Mouse (Mus musculus) CH12.LX (cell line): ENCODE results near the gene Slitrk3. TPM values are rescaled to one million over a fixed set of nuclear protein-coding genes. Genes with fewer than 3 reads are reported as not detected.

Source experiments
- DNase-seq: peaks from one replicate; pipeline ENCODE4 v3.0.0-alpha.2; 2013; ENCODE audit errors: extremely low read depth
- H3K27ac ChIP-seq: 2 replicates; pipeline ENCODE4 v1.5.1; 2012; ENCODE audit warnings: low read depth, mild to moderate bottlenecking, control low read depth, moderate library complexity; ENCODE audit not compliant: insufficient read depth
- H3K27me3 ChIP-seq: replicated peaks from 2 replicates; pipeline ENCODE3; 2012; ENCODE audit warnings: inconsistent platforms
- H3K36me3 ChIP-seq, 2 experiments: replicated peaks in 1 of 2; 2 replicates each; pipeline versions ENCODE3 to v1.6.1; 2012; ENCODE audit warnings: inconsistent platforms in 1 of 2, low read length in 1 of 2, mild to moderate bottlenecking in 1 of 2, mixed read lengths in 1 of 2, moderate library complexity in 1 of 2; ENCODE audit not compliant: control insufficient read depth in 1 of 2, insufficient read depth in 1 of 2
- H3K4me1 ChIP-seq, 2 experiments: 2 replicates each; pipeline ENCODE4 v1.6.1; 2012; ENCODE audit warnings: inconsistent platforms in 1 of 2, moderate library complexity in 1 of 2; ENCODE audit not compliant: insufficient read depth in 2 of 2, control insufficient read depth in 1 of 2
- H3K4me2 ChIP-seq: 2 replicates; pipeline ENCODE4 v1.6.1; 2012; ENCODE audit warnings: low read depth, mild to moderate bottlenecking, control low read depth; ENCODE audit not compliant: poor library complexity, insufficient read depth, severe bottlenecking
- H3K4me3 ChIP-seq, 3 experiments: fragments of 150-350 bp in 1 of 3; sonication (generic) in 1 of 3; replicated peaks in 1 of 3; 2 replicates each; pipeline versions ENCODE3 to v1.5.1; 2011 to 2012; ENCODE audit warnings: low read depth in 2 of 3, low read length in 2 of 3, mild to moderate bottlenecking in 2 of 3, moderate library complexity in 2 of 3, control low read depth in 1 of 3, improper control_type of control experiment in 1 of 3, inconsistent platforms in 1 of 3, mixed read lengths in 1 of 3; ENCODE audit not compliant: poor library complexity in 1 of 3
- H3K79me2 ChIP-seq: replicated peaks from 2 replicates; pipeline ENCODE4 v1.6.1; 2012; ENCODE audit warnings: mild to moderate bottlenecking, moderate library complexity; ENCODE audit not compliant: control insufficient read depth, poor library complexity, insufficient read depth, severe bottlenecking; ENCODE audit errors: extremely low read depth
- H3K9ac ChIP-seq: 2 replicates; pipeline ENCODE4 v1.6.1; 2012; ENCODE audit warnings: low read depth, mild to moderate bottlenecking, control low read depth, moderate library complexity; ENCODE audit not compliant: insufficient read depth
- H3K9me3 ChIP-seq: replicated peaks from 2 replicates; pipeline ENCODE3; 2012; ENCODE audit warnings: low read length, inconsistent platforms, mixed read lengths
- CTCF ChIP-seq, 2 experiments: IDR thresholded peaks in 1 of 2; conservative IDR thresholded peaks in 1 of 2; 2 replicates each; pipeline ENCODE4 v1.5.1; 2011 to 2012; ENCODE audit warnings: low read depth in 2 of 2, low read length in 2 of 2, improper control_type of control experiment in 1 of 2, inconsistent platforms in 1 of 2, mild to moderate bottlenecking in 1 of 2, moderate library complexity in 1 of 2
- E2F4 ChIP-seq: IDR thresholded peaks from 2 replicates; pipeline ENCODE4 v1.6.1; 2011; ENCODE audit warnings: low read depth, low read length, improper control_type of control experiment; ENCODE audit not compliant: insufficient replicate concordance
- ELF1 ChIP-seq: IDR thresholded peaks from 2 replicates; pipeline ENCODE4 v1.6.1; 2014; ENCODE audit warnings: low read depth, mild to moderate bottlenecking, inconsistent platforms, low read length, improper control_type of control experiment
- GABPA ChIP-seq: IDR thresholded peaks from 2 replicates; pipeline ENCODE4 v1.6.1; 2012; ENCODE audit warnings: low read depth, low read length, improper control_type of control experiment, inconsistent platforms; ENCODE audit not compliant: insufficient replicate concordance
- JUND ChIP-seq: conservative IDR thresholded peaks from 2 replicates; pipeline ENCODE4 v1.6.1; 2011; ENCODE audit warnings: low read depth, low read length, improper control_type of control experiment
- MEF2A ChIP-seq: IDR thresholded peaks from 2 replicates; pipeline ENCODE4 v1.6.1; 2014; ENCODE audit warnings: low read depth, mild to moderate bottlenecking, inconsistent platforms, low read length, improper control_type of control experiment, borderline replicate concordance
- MXI1 ChIP-seq: IDR thresholded peaks from 2 replicates; pipeline ENCODE4 v1.6.1; 2011; ENCODE audit warnings: mild to moderate bottlenecking, low read depth, low read length, improper control_type of control experiment
- NRF1 ChIP-seq: IDR thresholded peaks from 2 replicates; pipeline ENCODE4 v1.6.1; 2014; ENCODE audit warnings: low read depth, mild to moderate bottlenecking, inconsistent platforms, low read length, improper control_type of control experiment, moderate library complexity
- PAX5 ChIP-seq: IDR thresholded peaks from 2 replicates; pipeline ENCODE4 v1.6.1; 2012; ENCODE audit warnings: low read length, inconsistent platforms, mixed read lengths
- POLR2A ChIP-seq: IDR thresholded peaks from 2 replicates; pipeline ENCODE4 v1.6.1; 2011; ENCODE audit warnings: low read depth, mild to moderate bottlenecking, improper control_type of control experiment, low read length
- POLR2AphosphoS2 ChIP-seq: IDR thresholded peaks from 2 replicates; pipeline ENCODE4 v1.6.1; 2011; ENCODE audit warnings: low read depth, low read length, improper control_type of control experiment
- RAD21 ChIP-seq: IDR thresholded peaks from 2 replicates; pipeline ENCODE4 v1.6.1; 2011; ENCODE audit warnings: low read depth, mild to moderate bottlenecking, low read length, improper control_type of control experiment, moderate library complexity
- UBTF ChIP-seq: IDR thresholded peaks from 2 replicates; pipeline ENCODE4 v1.6.1; 2012; ENCODE audit warnings: low read depth, mild to moderate bottlenecking, inconsistent platforms, low read length, improper control_type of control experiment, moderate library complexity
- USF1 ChIP-seq: IDR thresholded peaks from 2 replicates; pipeline ENCODE4 v1.6.1; 2014; ENCODE audit warnings: low read depth, mild to moderate bottlenecking, inconsistent platforms, low read length, improper control_type of control experiment
- ZNF384 ChIP-seq: IDR thresholded peaks from 2 replicates; pipeline ENCODE4 v1.6.1; 2012; ENCODE audit warnings: low read depth, low read length, improper control_type of control experiment, inconsistent platforms
- dilution Hi-C: fragments of 300-500 bp; cut with MboI; formaldehyde crosslinking; loops from 2 replicates; pipeline ENCODE4 v1.14.3; 2020; ENCODE audit warnings: low sequenced_read_pairs; ENCODE audit not compliant: extremely low pct_unique_long_range_greater_than_20kb, extremely low pct_ligation_motif_present
- in situ Hi-C: fragments of 300-500 bp; cut with MboI; formaldehyde crosslinking; loops from 3 replicates; pipeline ENCODE4 v1.14.3; 2019; ENCODE audit warnings: low sequenced_read_pairs, low pct_ligation_motif_present, low pct_unique_long_range_greater_than_20kb, mixed read lengths
- polyA plus RNA-seq: library from polyadenylated mRNA; unstranded; fragments of >175 nt; gene quantifications from 2 replicates; pipeline ENCODE4 v1.2.1, GENCODE M21; 2012; ENCODE audit warnings: low read depth; ENCODE audit not compliant: insufficient read length
- total RNA-seq, 2 experiments: library from RNA; depleted of rRNA; stranded (reverse); fragments of 300-350 nt in 1 of 2; fragments of >200 nt in 1 of 2; gene quantifications; 2 replicates each; pipeline ENCODE4 v1.2.3; 2012 to 2014

Gene Slitrk3
- total and polyA plus RNA-seq, 3 experiments, result not detected

- Histone ChIP-seq H3K4me1 (no peaks in the 10 kb centered on the region), H3K27me3 (no peaks in the 10 kb centered on the region), H3K27ac (no peak overlapping the region), H3K9ac (no peak overlapping the region), H3K4me2 (no peak overlapping the region), H3K9me3 (no peaks in the 10 kb centered on the region), H3K4me3 (no peak overlapping the region), H3K36me3 (no peaks in the 10 kb centered on the region), H3K79me2 (no peaks in the 10 kb centered on the region)
- in situ Hi-C loops (no loop called here), dilution Hi-C loops (no loop called here)
- no peak for DNase-seq
- TF ChIP-seq NRF1 (no peak), CTCF (conservative IDR thresholded peaks at IDR 0.05 in 1 of 2, IDR thresholded peaks at IDR 0.05 in 1 of 2; ENCODE audit: low read depth in 2 of 2, low read length in 2 of 2) (no peak), POLR2A (no peak), PAX5 (no peak), ZNF384 (no peak), ELF1 (no peak), MXI1 (no peak), MEF2A (no peak)
These were observed 54.5 kb downstream of the Slitrk3 start for GRCm38 (mm10) chr3:73002933-73003696.

- no peak for DNase-seq
- no peaks in the 10 kb centered on the region for H3K9me3 ChIP-seq
- H3K36me3 ChIP-seq, result no peaks in the 10 kb centered on the region
- TF ChIP-seq ELF1, result no peak
- no peak for TF ChIP-seq JUND
- TF ChIP-seq RAD21, result no peak
- TF ChIP-seq NRF1, result no peak
- no peak for TF ChIP-seq E2F4
- no peak for TF ChIP-seq POLR2AphosphoS2
- TF ChIP-seq USF1, result no peak
- no peak for TF ChIP-seq UBTF
- TF ChIP-seq GABPA, result no peak
- TF ChIP-seq, all 38 proteins: peak for 0
- in situ Hi-C loops (no loop called here), dilution Hi-C loops (no loop called here)
- no peaks in the 10 kb centered on the region for H3K4me1 ChIP-seq
- H3K27me3 ChIP-seq, result no peaks in the 10 kb centered on the region
- H3K4me2 ChIP-seq, result no peak overlapping the region
- H3K79me2 ChIP-seq, result no peaks in the 10 kb centered on the region
- H3K4me3 ChIP-seq, result no peak overlapping the region
- H3K27ac ChIP-seq, result no peak overlapping the region
- H3K9ac ChIP-seq, result no peak overlapping the region
These were observed 60.1 kb downstream of the Slitrk3 start for GRCm38 (mm10) chr3:72997517-72997916.

Other genes starting within 250 kb of the Slitrk3 start
- gene Sis, start 89.9 kb downstream of the Slitrk3 start, total RNA-seq (2012; rRNA removed), result 0.47 and 0.63 TPM in 2 replicates
- gene Sis, start 89.9 kb downstream of the Slitrk3 start, total RNA-seq (2014; rRNA removed), result 1.9 and 2.4 TPM in 2 replicates
- gene Sis, start 89.9 kb downstream of the Slitrk3 start, polyA plus RNA-seq, result 1.5 and 1.6 TPM in 2 replicates